Mouse (Mus musculus) B cell, adult 2 months (primary cell): ENCODE data around the gene Srrm2.
A peak's percentile ranks its signal among the peaks of the same experiment; 100 is the strongest.
"Not testable (repeated sequence)": the region's sequence is repeated elsewhere in the genome, so short reads cannot be mapped to it uniquely, and the experiment has no call there.

Experiments
- DNase-seq, 2 experiments: peaks; one replicate each; pipeline ENCODE4 v3.0.0; 2022

Srrm2 gene

DNA sequence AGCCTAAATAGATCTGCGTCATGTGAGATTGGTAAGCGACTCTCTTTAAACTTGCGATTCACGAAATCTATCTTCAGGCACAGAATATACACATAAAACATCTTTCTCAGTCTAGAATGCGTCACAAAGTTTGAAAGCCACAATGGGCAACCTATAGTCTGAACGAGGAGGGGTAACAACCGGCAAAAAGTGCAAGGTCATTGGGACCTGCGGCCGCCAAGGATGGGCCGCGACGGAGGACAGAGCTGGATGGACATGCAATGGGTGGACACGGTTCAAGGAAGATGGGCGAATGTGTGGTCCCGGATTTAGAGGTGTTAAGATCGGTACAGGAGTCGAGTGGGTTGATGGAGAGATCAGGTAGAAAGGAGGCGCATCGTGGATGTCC is 19.4 kb upstream of the Srrm2 start:
- no peak for DNase-seq

- DNase-seq = peak; percentile 94 to 95
Observed at GRCm38 (mm10) chr17:23771284-23772218, 18.8 kb upstream of the Srrm2 start, which contains the start of gene Flywch1. TSS of gene Flywch1 (minus strand) at chr17:23771602.

DNA sequence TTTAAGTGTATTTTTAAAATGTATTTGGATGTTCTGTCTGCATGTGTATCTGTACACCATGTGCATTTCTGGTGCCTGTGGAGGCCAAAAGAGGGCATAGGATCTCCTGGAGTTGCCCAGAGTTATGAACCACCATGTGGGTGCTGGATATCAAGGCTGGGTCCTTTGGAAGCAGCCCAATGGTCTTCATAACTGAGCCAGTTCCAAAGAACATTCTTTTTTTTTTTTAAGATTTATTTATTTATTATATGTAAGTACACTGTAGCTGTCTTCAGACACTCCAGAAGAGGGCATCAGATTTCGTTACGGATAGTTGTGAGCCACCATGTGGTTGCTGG is 18.1 kb upstream of the Srrm2 start:
- not testable (repeated sequence) for DNase-seq

GRCm38 (mm10) chr17:23773676-23774075 is 16.7 kb upstream of the Srrm2 start:
- DNase-seq = no peak

- DNase-seq = peak; percentile 91
Observed at GRCm38 (mm10) chr17:23774090-23774489, 16.2 kb upstream of the Srrm2 start.

GRCm38 (mm10) chr17:23776216-23776615 is 14.1 kb upstream of the Srrm2 start:
- no peak for DNase-seq

DNA sequence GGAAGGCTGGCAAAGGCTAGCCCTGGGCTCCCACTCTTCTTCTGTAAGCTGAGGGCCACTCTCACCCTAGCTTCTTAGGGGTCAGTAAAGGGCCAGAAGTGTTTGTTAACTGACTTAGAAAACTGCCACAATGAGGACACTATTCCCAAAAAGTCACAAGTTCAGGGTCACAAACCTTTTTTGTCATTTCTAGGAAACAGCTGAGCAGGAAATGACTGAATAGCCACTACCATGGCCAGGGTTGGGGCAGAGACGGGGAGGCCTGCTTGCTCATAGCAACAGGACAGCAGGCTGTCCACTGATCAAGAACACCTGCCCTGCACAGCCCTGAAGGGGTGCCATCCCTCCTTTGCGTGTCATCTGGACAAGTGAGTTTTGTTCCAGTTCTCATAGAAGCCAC is 13.2 kb upstream of the Srrm2 start:
- DNase-seq = no peak

GRCm38 (mm10) chr17:23778447-23778846 is 11.9 kb upstream of the Srrm2 start:
- peak; percentile 26 to 27 for DNase-seq

GRCm38 (mm10) chr17:23783352-23783751 is 7.0 kb upstream of the Srrm2 start:
- no peak for DNase-seq

- DNase-seq = peak; percentile 70 to 76
Observed at GRCm38 (mm10) chr17:23785561-23786471, 4.5 kb upstream of the Srrm2 start, which contains the start of gene Flywch2. TSS of gene Flywch2 (minus strand) at chr17:23786081.

- no peak for DNase-seq
Observed at GRCm38 (mm10) chr17:23786510-23786931, 3.8 kb upstream of the Srrm2 start.

- no peak for DNase-seq
Observed at GRCm38 (mm10) chr17:23788973-23789372, 1.4 kb upstream of the Srrm2 start.

DNA sequence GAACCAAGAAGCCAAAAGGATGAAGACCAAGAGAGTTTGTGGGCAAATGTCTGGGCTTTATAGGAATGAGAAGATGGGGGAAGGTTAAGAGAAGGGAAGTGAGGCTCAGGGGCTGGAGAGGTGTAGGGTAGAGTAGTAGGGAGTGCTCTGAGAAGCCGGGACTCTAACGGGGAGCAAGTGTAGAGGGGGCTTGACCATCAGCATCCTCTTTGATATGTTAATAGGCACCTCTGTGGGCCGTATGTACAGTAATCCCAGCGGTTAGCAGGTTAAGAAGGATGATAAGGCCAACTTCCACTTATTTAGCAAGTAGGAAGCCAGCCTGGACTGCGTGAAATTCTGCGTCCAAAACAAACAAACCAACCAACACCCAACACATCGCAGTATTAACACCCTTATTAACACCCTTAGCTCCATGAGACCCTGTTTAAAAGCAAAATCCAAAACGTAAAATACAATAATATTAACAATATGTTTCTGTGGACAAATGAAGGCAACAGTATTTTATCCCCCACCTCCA is 523 bp upstream of the Srrm2 start:
- DNase-seq = no peak

DNA sequence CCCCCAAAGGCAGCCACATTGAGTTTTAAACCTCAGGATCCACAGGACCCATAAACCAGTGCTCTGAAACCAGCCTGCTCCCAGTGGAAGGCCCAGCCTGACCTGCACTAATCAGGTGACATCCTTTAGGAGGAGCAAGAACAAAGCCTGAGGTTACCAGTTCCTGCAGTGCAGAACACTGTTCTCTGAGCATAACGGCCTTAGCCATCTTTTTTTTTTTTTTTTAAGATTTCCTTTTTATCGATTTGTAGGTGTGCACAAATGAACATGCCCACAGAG is 686 bp downstream of the Srrm2 start:
- no peak for DNase-seq

DNA sequence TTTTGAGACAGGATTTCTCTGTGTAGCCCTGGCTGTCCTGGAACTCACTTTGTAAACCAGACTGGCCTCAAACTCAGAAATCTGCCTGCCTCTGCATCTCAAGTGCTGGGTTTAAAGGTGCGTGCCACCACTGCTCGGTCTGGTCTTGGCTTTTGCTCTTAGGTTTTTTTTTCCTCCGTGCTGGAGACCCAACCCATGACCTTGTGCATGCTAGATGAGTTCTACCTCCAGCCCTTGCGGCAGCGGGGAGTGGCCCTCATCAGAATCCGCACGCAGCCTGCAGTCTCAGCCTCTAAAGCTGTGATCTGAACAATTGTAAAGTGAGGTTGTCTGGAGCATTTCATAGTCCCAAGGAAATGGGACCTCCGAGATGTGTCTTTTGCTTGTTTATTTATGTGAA is 5.0 kb downstream of the Srrm2 start:
- no peak for DNase-seq

- no peak for DNase-seq
Observed at GRCm38 (mm10) chr17:23797316-23797715, 7.0 kb downstream of the Srrm2 start.

DNA sequence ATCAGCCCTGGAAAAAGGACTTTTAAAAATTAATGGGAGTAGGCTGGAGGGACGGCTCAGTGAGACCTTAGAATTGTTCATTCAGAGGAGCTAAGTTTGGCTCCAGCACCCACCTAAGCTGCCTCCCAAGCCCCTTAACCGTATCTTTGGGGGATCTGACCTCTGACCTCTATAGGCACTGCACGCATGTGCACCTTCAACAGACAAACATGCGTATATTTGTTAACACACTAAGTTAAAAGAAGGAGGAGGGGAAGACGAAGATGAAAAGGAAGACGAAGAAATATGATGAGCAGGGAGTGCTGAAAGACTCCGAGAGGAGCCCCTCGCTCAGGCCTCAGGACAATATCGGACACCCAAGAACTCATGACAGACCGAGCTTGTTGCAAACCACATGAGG is 11.3 kb downstream of the Srrm2 start:
- DNase-seq = no peak

GRCm38 (mm10) chr17:23802746-23803365 is 12.5 kb downstream of the Srrm2 start:
- DNase-seq = peak; percentile 95 to 96

- DNase-seq = peak; percentile 69 to 75
Observed at GRCm38 (mm10) chr17:23803366-23804041, 13.2 kb downstream of the Srrm2 start.

- no peak for DNase-seq
Observed at GRCm38 (mm10) chr17:23804426-23805085, 14.2 kb downstream of the Srrm2 start.

- DNase-seq = peak; percentile 36 to 37
Observed at GRCm38 (mm10) chr17:23806867-23807266, 16.5 kb downstream of the Srrm2 start.

DNA sequence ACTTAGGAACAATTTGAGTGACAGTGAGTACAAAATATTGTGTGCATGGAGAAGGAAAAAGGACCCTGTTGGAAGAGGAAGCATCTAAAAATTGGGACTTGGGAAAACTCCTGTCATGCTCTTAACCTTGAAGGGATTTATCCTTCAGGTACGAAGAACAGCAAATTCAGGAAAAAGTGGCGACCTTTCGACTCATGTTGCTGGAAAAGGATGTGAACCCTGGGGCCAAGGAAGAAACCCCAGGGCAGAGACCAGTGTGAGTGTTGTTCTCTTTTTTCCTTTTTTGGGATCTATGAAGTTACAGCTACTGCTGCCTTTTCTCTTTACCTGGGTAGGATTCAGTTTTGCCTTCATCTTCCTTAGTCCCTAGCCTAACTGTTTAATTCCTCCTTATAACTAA is 17.6 kb downstream of the Srrm2 start:
- DNase-seq = no peak
